Mouse (Mus musculus) CH12F3 (cell line): Measurements from ENCODE around the gene Sla2.
"Not testable (repeated sequence)": the region's sequence is repeated elsewhere in the genome, so short reads cannot be mapped to it uniquely, and the experiment has no call there.

Experiments used
- in situ Hi-C: fragments of 300-500 bp; cut with MboI; formaldehyde crosslinking; loops from 2 replicates; pipeline ENCODE4 v1.14.3; 2020; ENCODE audit warnings: low sequenced_read_pairs

Gene Sla2

GRCm38 (mm10) chr2:156869554-156869953 lies 17.4 kb downstream of the Sla2 start:
- in situ Hi-C loops, result no loop called here

GRCm38 (mm10) chr2:156868994-156869393 lies 18.0 kb downstream of the Sla2 start:
- in situ Hi-C loops, result no loop called here

- in situ Hi-C loops, result no loop called here
Observed at GRCm38 (mm10) chr2:156864481-156864880, 22.5 kb downstream of the Sla2 start.

GRCm38 (mm10) chr2:156863487-156864160 lies 23.4 kb downstream of the Sla2 start:
- in situ Hi-C loops, result no loop called here

- in situ Hi-C loops, result no loop called here
Observed at GRCm38 (mm10) chr2:156862772-156863486, 24.1 kb downstream of the Sla2 start, which contains the start of gene Rab5if. TSS of gene Rab5if (plus strand) at chr2:156863128.

- in situ Hi-C loops, result no loop called here
Observed at GRCm38 (mm10) chr2:156862041-156862717, 24.8 kb downstream of the Sla2 start.

- in situ Hi-C loops, result no loop called here
Observed at GRCm38 (mm10) chr2:156858671-156859070, 28.3 kb downstream of the Sla2 start.

GRCm38 (mm10) chr2:156857835-156858234 lies 29.2 kb downstream of the Sla2 start, which contains the start of gene 4930518I15Rik:
TSS of gene 4930518I15Rik (minus strand) at chr2:156857946.
- in situ Hi-C loops, result no loop called here

GRCm38 (mm10) chr2:156857385-156857791 lies 29.6 kb downstream of the Sla2 start:
- in situ Hi-C loops, result no loop called here

GRCm38 (mm10) chr2:156856311-156856710 lies 30.7 kb downstream of the Sla2 start:
- in situ Hi-C loops, result no loop called here

- in situ Hi-C loops, result not testable (repeated sequence)
Observed at GRCm38 (mm10) chr2:156853999-156854771, 32.8 kb downstream of the Sla2 start.

- in situ Hi-C loops, result not testable (repeated sequence)
Observed at GRCm38 (mm10) chr2:156853584-156853983, 33.4 kb downstream of the Sla2 start.

- in situ Hi-C loops, result no loop called here
Observed at GRCm38 (mm10) chr2:156850505-156850904, 36.5 kb downstream of the Sla2 start.

GRCm38 (mm10) chr2:156848526-156849182 lies 38.3 kb downstream of the Sla2 start:
- in situ Hi-C loops, result no loop called here

GRCm38 (mm10) chr2:156847653-156848052 lies 39.3 kb downstream of the Sla2 start:
- in situ Hi-C loops, result no loop called here

GRCm38 (mm10) chr2:156844715-156845114 lies 42.3 kb downstream of the Sla2 start:
- in situ Hi-C loops, result no loop called here

GRCm38 (mm10) chr2:156843331-156843730 lies 43.7 kb downstream of the Sla2 start:
- in situ Hi-C loops, result no loop called here

- in situ Hi-C loops, result no loop called here
Observed at GRCm38 (mm10) chr2:156842711-156843110, 44.3 kb downstream of the Sla2 start.

- in situ Hi-C loops, result no loop called here
Observed at GRCm38 (mm10) chr2:156841841-156842706, 44.9 kb downstream of the Sla2 start.
